Mouse (Mus musculus) macrophage (primary cell): ENCODE data around the gene Rab27a. TPM values are rescaled to one million over a fixed set of nuclear protein-coding genes. Genes with fewer than 3 reads are reported as not detected.
"Not testable (repeated sequence)": the region's sequence is repeated elsewhere in the genome, so short reads cannot be mapped to it uniquely, and the experiment has no call there.

ENCODE experiments used
- H3K27ac ChIP-seq: fragments of 350-480 bp; formaldehyde crosslinking; 2 replicates; pipeline ENCODE4 v1.9.0; 2021
- H3K36me3 ChIP-seq: fragments of 350-480 bp; formaldehyde crosslinking; 2 replicates; pipeline ENCODE4 v1.9.0; 2021; ENCODE audit errors: inconsistent target
- H3K4me3 ChIP-seq: fragments of 350-480 bp; formaldehyde crosslinking; 2 replicates; pipeline ENCODE4 v1.9.0; 2021; ENCODE audit errors: inconsistent target
- H3K79me2 ChIP-seq: fragments of 350-480 bp; formaldehyde crosslinking; 2 replicates; pipeline ENCODE4 v1.9.0; 2021; ENCODE audit errors: inconsistent target
- WGBS: methylation state at CpG from one replicate; pipeline ENCODE4 v1.1.7; 2026; ENCODE audit warnings: inconsistent platforms; ENCODE audit not compliant: missing documents; 5-methylcytosine and 5-hydroxymethylcytosine counted together
- polyA plus RNA-seq: library from polyadenylated mRNA; stranded (reverse); fragments of 250-400 nt; gene quantifications from 3 replicates; pipeline ENCODE4 v1.2.4, GENCODE M21; 2018; ENCODE audit warnings: inconsistent platforms

Rab27a gene
- polyA plus RNA-seq, 1 experiment from 2014 or later: 3.5 TPM

DNA sequence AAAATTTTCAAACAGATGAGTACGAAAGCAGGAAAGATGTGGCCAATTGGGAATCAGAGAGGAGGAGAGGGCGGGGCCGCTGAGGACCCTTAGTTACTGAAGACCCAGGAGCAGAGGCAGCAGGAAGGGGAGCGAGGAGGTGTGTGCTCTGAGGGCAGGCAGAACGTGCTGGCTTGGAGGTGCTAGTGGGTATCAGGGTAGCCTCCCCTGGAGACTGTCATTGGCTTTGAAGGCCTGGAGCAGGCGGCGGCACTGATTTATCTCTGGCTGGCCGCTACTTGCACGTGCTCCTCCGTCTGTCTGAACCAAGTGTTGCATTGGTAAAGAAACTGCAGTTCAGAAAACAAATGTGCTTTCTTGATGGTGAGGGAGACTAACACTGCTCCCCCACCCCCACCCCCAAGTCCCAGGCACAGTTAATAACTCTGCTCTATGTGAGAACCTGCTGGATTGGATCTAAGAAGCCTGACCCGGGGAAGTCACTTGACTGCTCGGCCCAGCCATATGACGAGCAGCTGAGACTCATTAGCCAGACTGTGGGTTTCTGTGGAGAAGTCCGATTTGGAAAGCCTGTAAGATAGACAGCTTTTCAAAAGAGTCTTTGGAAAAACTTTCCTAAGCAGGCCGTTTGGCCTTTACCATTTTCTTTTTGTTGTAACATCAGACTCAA lies 19.1 kb downstream of the Rab27a start:
- Histone ChIP-seq H3K27ac (no peak overlapping the region), H3K36me3 (no peaks in the 10 kb centered on the region), H3K4me3 (no peak overlapping the region), H3K79me2 (no peaks in the 10 kb centered on the region)
- 93% methylated on average over 15 of the region's 15 CpGs for WGBS

DNA sequence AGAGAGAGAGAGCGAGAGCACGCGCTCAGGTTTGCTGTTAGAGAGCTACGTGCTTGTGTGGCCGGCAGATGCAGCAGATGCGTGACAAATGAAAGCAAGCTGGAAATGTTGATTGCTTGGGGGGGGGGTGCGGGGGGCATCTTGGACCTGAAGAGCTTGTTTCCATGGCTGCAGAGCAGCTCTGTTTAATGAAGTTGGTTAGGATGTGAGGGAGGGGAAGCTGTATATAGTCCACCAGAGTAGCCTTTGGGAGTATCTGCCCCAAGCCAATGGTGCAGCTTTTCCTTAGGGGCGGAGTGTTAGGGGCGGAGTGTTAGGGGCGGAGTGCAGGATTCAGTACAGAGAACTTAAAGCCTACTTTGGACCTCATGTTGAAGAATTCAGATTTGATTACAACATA lies 22.4 kb downstream of the Rab27a start:
- WGBS: 89% methylated on average over 4 of the region's 10 CpGs
- no peaks in the 10 kb centered on the region for H3K36me3 ChIP-seq
- H3K79me2 ChIP-seq: no peaks in the 10 kb centered on the region
- H3K27ac ChIP-seq: no peak overlapping the region
- H3K4me3 ChIP-seq: no peak overlapping the region

DNA sequence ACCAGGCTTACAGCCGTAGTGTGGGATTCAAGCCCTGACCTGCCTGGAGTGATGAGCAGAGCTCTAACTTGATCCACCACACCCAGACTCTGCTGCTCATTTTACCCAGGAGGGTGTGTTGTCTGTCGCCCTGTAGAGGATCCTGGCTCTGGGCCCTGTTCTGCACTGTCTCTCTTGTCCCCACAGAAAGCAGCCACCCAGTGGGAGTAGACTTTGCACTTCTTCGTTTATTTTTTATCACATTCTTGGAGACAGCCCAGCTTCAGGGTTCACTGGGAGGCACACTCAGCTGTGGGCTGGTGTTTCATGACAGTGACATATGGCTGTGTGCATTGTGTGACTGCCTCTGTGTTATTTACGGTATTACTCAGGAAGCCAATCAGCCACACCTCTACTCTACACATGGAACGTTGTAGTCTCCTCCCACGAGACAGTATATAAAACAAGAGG lies 23.6 kb downstream of the Rab27a start:
- Histone ChIP-seq H3K79me2 (no peaks in the 10 kb centered on the region), H3K27ac (no peak overlapping the region), H3K4me3 (no peak overlapping the region), H3K36me3 (no peaks in the 10 kb centered on the region)
- 43% methylated on average over 6 of the region's 6 CpGs for WGBS

DNA sequence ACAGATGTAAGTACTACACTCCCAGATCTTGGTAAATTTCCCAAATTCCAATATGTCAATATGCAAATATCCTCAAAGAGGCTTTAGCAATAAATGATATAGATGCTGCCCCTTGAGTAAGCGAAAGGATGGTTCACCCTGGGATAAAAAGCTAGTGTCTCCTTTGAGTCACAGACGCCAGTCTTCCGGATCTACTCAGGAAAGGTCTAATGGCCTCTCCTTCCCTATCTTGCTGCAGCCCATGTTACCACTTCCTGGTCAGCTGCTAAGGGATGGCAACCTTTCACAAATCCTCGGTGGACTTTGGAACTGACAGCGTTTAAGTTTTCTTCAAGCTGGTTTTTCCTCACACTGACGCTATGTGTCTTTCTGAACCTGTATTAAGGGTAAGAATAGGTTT lies 24.0 kb downstream of the Rab27a start:
- H3K4me3 ChIP-seq: no peak overlapping the region
- H3K79me2 ChIP-seq: no peaks in the 10 kb centered on the region
- H3K36me3 ChIP-seq: no peaks in the 10 kb centered on the region
- H3K27ac ChIP-seq: no peak overlapping the region
- 35% methylated on average over 6 of the region's 6 CpGs for WGBS

DNA sequence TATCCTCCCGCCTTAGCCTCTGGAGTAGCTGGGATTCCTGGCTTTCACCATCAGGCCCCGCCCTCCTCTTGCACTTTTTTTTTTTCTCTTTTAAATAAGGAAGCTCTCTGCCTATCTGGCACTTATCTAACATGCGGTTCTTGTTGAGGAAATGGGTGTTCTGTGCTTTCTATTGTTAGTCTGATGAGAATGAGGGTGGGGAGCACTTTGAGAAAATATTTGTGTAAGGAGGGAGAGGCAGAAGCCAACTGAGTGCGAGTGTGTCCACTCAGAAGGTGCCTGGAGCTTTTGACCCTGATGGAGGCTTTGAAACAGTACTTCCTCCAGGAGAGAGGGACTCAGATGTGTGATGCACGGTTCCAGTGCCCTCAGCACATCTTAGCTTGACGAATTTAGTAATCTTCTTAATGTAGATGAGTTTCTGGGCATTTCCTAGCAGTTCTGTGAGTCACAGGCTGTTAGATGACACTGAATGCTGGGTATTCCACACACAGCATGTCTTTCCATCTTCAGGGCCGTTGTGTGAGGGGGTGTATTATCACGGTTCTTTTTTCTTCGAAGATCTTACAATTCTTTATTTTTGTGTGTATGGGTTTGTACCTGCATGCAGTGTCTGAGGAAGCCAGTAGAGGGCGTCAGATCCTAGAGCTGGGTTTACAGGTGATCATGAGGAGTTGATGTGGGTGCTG lies 26.5 kb downstream of the Rab27a start:
- no peaks in the 10 kb centered on the region for H3K36me3 ChIP-seq
- H3K79me2 ChIP-seq: no peaks in the 10 kb centered on the region
- peak overlapping the region; percentile 19; the same call in 1 of the 2 replicates for H3K27ac ChIP-seq
- H3K4me3 ChIP-seq: no peak overlapping the region
- 34% methylated on average over 10 of the region's 10 CpGs for WGBS

DNA sequence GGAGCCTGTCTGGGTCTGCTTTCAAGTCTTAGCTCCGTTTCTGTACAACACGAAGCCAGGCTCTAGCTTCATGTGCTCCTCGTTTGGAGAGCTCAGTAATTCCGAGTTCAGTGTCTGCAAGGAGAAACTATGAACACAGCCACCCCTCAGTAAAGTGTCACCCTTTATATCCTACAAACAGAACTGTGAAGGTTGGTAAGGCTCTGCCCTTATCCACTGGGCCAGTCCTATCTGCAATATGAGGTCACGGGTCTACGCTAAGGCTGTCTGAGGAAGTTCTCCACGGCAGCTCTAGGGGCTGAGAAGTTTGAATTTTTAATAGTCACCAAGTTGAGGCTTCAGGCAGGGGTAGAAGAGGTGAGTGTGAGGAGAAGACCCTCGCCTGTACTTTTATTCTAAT lies 27.8 kb downstream of the Rab27a start:
- no peaks in the 10 kb centered on the region for H3K36me3 ChIP-seq
- H3K79me2 ChIP-seq: no peaks in the 10 kb centered on the region
- 74% methylated on average over 8 of the region's 8 CpGs for WGBS
- no peak overlapping the region for H3K27ac ChIP-seq
- no peak overlapping the region for H3K4me3 ChIP-seq

DNA sequence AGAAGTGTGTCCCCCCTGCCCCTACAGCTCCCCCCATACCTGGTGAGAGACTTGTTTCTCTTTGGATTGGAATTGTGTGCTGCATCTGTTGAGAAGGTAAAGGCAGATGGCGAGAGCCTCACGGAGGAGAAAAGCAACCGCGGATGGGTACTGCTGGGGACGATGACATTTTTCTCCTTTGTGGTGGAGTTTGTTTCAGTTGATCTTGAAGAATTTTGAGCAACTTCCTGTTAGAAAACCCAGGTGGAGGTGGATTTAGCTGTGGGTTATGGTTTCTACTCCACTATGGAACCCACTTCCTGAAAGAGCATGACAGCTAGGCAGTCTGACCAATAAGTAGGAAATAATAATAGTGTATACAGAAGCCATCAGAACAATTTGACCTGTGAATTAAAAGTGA lies 28.5 kb downstream of the Rab27a start:
- H3K79me2 ChIP-seq: no peaks in the 10 kb centered on the region
- no peak overlapping the region for H3K27ac ChIP-seq
- H3K4me3 ChIP-seq: no peak overlapping the region
- 13% methylated on average over 5 of the region's 5 CpGs for WGBS
- H3K36me3 ChIP-seq: no peaks in the 10 kb centered on the region

DNA sequence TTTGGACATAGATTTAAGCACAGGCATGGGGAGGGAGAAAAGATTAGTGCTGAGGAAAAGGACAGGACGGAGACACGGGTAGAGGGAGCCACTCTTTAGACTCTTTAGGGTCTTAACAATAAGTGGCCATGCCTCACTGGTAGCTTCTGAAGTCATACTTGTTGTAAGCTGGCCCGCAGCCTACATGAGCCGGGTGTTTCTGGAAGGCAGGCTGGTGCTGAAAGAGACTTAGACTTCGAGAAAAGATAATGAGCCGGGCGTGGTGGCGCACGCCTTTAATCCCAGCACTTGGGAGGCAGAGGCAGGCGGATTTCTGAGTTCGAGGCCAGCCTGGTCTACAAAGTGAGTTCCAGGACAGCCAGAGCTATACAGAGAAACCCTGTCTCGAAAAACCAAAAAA lies 34.7 kb downstream of the Rab27a start:
- H3K79me2 ChIP-seq, H3K36me3 ChIP-seq, H3K27ac ChIP-seq, H3K4me3 ChIP-seq: not testable (repeated sequence)
- WGBS: 92% methylated on average over 4 of the region's 12 CpGs

DNA sequence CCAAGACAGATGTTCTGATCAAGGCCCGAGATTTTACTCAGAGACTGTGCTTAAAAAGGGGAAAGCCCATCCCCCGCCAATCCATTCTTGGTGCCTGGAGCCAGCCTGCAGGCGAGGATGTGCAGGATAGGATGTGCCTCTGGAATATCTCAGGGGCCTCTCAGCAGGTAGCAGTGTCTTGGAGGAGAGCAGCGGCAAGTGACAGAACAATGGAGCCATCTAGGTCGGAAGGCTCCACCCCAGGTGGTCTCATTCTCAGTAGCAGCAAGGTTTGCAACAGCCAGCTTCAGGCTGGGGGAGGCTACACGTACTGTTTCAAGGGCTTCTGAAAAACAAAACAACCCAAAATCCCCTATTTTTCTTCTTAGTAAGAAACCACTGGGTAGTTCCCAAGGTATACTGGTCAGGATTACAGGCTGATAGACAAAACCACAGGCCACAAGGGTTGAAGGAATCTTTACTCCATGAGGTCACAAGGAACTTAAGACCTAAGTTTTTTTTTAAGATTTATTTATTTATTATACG lies 35.2 kb downstream of the Rab27a start:
- Histone ChIP-seq H3K4me3 (no peak overlapping the region), H3K79me2 (no peaks in the 10 kb centered on the region), H3K36me3 (no peaks in the 10 kb centered on the region), H3K27ac (no peak overlapping the region)
- WGBS: 86% methylated on average over 7 of the region's 7 CpGs

DNA sequence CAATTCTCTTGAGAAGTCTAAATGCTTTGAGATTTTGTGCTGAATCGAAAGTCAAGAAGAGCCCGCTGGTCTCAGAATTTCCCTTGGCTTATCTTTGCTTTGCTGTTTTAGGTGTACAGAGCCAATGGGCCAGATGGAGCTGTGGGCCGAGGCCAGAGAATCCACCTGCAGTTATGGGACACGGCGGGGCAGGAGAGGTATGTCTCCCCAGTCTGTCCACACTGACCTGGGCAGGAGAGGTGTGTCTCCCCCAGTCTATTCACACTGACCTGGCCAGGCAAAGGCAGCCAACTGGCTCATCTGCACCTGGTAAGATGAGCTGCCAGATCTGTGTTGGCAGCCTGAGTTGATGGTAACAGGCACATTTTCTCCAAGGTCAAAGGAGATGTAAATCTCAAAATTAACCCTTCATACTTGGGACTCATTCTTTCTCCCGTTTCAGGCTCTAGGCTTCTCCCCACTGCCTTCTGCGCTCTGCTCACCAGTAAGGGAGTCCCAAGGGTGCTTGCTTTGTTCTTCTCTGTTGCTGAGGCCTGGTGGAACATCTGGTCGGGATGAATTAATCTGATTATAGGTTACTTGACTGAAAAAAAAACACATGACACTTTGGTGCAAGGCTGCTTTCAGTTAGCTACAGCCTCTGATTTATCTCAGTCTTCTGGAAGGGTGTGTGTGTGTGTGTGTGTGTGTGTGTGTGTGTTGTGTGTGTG lies 37.8 kb downstream of the Rab27a start:
- H3K36me3 ChIP-seq: no peaks in the 10 kb centered on the region
- H3K27ac ChIP-seq: no peak overlapping the region
- no peak overlapping the region for H3K4me3 ChIP-seq
- WGBS: 100% methylated on average over 8 of the region's 8 CpGs
- H3K79me2 ChIP-seq: no peaks in the 10 kb centered on the region

DNA sequence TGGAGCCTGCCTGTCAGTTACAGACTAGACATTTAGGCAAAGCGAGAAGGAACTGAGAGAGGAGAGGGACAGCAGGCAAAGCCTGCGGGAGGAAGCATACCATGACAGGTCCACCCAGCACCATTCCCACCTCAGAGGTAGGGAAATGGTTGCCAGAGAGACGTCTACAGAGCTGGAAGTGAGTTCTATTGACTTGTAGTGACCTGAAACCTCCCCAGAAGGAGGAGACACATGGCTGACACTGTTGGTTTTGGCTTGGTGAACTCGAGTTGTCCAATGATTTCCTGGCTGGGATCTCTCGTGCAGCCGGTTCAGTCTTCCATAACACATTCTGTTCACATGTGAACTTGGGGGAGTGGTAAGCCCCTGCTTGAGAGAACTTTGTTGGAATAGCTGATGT lies 39.3 kb downstream of the Rab27a start:
- no peak overlapping the region for H3K27ac ChIP-seq
- H3K4me3 ChIP-seq: no peak overlapping the region
- no peaks in the 10 kb centered on the region for H3K36me3 ChIP-seq
- H3K79me2 ChIP-seq: no peaks in the 10 kb centered on the region
- WGBS: 64% methylated on average over 6 of the region's 6 CpGs

DNA sequence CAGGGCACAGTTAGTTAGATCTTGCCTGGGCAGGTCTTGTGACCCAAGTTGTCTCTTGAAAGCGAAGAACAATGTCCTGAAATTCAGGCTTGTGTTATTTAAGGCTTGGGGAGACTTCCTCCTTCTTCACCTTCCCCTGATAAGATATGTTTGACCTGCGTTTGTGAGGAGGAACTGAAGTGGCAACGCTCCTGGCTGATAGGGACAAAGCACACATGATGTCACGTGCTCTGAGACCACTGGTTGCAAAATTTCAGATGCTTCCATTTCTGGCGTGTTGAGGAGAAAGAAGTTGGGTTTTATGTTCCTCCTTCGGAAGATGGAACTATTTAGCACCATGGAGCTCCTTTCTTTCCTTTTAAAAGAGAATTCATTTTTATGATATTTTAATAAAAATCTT lies 41.2 kb downstream of the Rab27a start:
- H3K36me3 ChIP-seq: no peaks in the 10 kb centered on the region
- no peak overlapping the region for H3K4me3 ChIP-seq
- H3K27ac ChIP-seq: no peak overlapping the region
- WGBS: 7% methylated on average over 6 of the region's 6 CpGs
- no peaks in the 10 kb centered on the region for H3K79me2 ChIP-seq

DNA sequence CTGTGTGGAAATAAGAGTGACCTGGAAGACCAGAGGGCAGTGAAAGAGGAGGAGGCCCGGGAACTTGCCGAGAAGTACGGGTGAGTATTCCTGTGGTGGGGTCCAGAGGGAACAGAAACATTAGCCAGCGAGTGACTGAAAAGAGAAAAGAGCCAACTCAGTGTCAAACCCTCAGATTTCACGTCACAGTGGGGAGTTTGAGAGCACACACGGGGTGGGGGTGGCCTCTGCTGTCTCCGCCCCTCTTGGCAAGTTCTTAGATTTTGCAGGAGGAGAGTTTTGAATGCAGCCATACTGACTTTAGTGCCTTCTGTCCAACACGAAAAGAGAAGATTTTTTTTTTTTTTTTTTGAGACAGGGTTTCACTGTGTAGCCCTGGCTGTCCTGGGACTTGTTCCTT lies 42.5 kb downstream of the Rab27a start:
- H3K4me3 ChIP-seq: no peak overlapping the region
- no peaks in the 10 kb centered on the region for H3K79me2 ChIP-seq
- no peaks in the 10 kb centered on the region for H3K36me3 ChIP-seq
- H3K27ac ChIP-seq: no peak overlapping the region
- WGBS: 36% methylated on average over 8 of the region's 8 CpGs

DNA sequence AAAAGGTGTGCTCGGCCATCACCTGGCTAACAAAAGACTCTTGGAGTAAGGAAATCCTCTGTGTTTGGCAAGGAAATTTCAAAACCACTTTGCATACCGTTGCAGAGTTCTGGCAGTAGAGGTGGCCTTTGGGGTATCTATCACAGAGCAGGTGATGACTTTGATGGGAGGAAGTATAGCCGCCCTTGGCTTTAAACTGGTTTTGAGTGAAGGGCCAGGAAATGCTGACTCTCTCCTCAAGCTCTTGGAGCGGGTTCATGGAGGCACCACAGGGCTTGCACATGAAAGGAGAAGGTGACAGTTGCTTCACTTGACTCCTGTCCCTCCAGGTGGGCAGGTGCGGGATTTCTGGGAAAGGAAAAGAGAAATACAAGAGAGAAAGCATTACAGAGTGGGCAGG lies 42.9 kb downstream of the Rab27a start:
- H3K79me2 ChIP-seq: no peaks in the 10 kb centered on the region
- no peaks in the 10 kb centered on the region for H3K36me3 ChIP-seq
- no peak overlapping the region for H3K4me3 ChIP-seq
- 58% methylated on average over 5 of the region's 5 CpGs for WGBS
- no peak overlapping the region for H3K27ac ChIP-seq
